Mouse (Mus musculus) CH12.LX (cell line): Measurements from ENCODE around the gene B3galnt2. TPM values are rescaled to one million over a fixed set of nuclear protein-coding genes. Genes with fewer than 3 reads are reported as not detected.

Experiments
- DNase-seq: peaks from one replicate; pipeline ENCODE4 v3.0.0-alpha.2; 2013; ENCODE audit errors: extremely low read depth
- H3K27ac ChIP-seq: 2 replicates; pipeline ENCODE4 v1.5.1; 2012; ENCODE audit warnings: low read depth, mild to moderate bottlenecking, control low read depth, moderate library complexity; ENCODE audit not compliant: insufficient read depth
- H3K27me3 ChIP-seq: replicated peaks from 2 replicates; pipeline ENCODE3; 2012; ENCODE audit warnings: inconsistent platforms
- H3K36me3 ChIP-seq, 2 experiments: replicated peaks in 1 of 2; 2 replicates each; pipeline versions ENCODE3 to v1.6.1; 2012; ENCODE audit warnings: inconsistent platforms in 1 of 2, low read length in 1 of 2, mild to moderate bottlenecking in 1 of 2, mixed read lengths in 1 of 2, moderate library complexity in 1 of 2; ENCODE audit not compliant: control insufficient read depth in 1 of 2, insufficient read depth in 1 of 2
- H3K4me1 ChIP-seq, 2 experiments: 2 replicates each; pipeline ENCODE4 v1.6.1; 2012; ENCODE audit warnings: inconsistent platforms in 1 of 2, moderate library complexity in 1 of 2; ENCODE audit not compliant: insufficient read depth in 2 of 2, control insufficient read depth in 1 of 2
- H3K4me2 ChIP-seq: 2 replicates; pipeline ENCODE4 v1.6.1; 2012; ENCODE audit warnings: low read depth, mild to moderate bottlenecking, control low read depth; ENCODE audit not compliant: poor library complexity, insufficient read depth, severe bottlenecking
- H3K4me3 ChIP-seq, 3 experiments: fragments of 150-350 bp in 1 of 3; sonication (generic) in 1 of 3; replicated peaks in 1 of 3; 2 replicates each; pipeline versions ENCODE3 to v1.5.1; 2011 to 2012; ENCODE audit warnings: low read depth in 2 of 3, low read length in 2 of 3, mild to moderate bottlenecking in 2 of 3, moderate library complexity in 2 of 3, control low read depth in 1 of 3, improper control_type of control experiment in 1 of 3, inconsistent platforms in 1 of 3, mixed read lengths in 1 of 3; ENCODE audit not compliant: poor library complexity in 1 of 3
- H3K79me2 ChIP-seq: replicated peaks from 2 replicates; pipeline ENCODE4 v1.6.1; 2012; ENCODE audit warnings: mild to moderate bottlenecking, moderate library complexity; ENCODE audit not compliant: control insufficient read depth, poor library complexity, insufficient read depth, severe bottlenecking; ENCODE audit errors: extremely low read depth
- H3K9ac ChIP-seq: 2 replicates; pipeline ENCODE4 v1.6.1; 2012; ENCODE audit warnings: low read depth, mild to moderate bottlenecking, control low read depth, moderate library complexity; ENCODE audit not compliant: insufficient read depth
- H3K9me3 ChIP-seq: replicated peaks from 2 replicates; pipeline ENCODE3; 2012; ENCODE audit warnings: low read length, inconsistent platforms, mixed read lengths
- BHLHE40 ChIP-seq: IDR thresholded peaks from 2 replicates; pipeline ENCODE4 v1.6.1; 2011; ENCODE audit warnings: mild to moderate bottlenecking, low read depth, low read length, improper control_type of control experiment
- CHD1 ChIP-seq: IDR thresholded peaks from 2 replicates; pipeline ENCODE4 v1.6.1; 2012; ENCODE audit warnings: low read depth, low read length, improper control_type of control experiment, inconsistent platforms
- CHD2 ChIP-seq: IDR thresholded peaks from 2 replicates; pipeline ENCODE4 v1.6.1; 2011; ENCODE audit warnings: low read length, improper control_type of control experiment
- ELF1 ChIP-seq: IDR thresholded peaks from 2 replicates; pipeline ENCODE4 v1.6.1; 2014; ENCODE audit warnings: low read depth, mild to moderate bottlenecking, inconsistent platforms, low read length, improper control_type of control experiment
- EP300 ChIP-seq: IDR thresholded peaks from 2 replicates; pipeline ENCODE4 v1.6.1; 2011; ENCODE audit warnings: low read length, improper control_type of control experiment
- GABPA ChIP-seq: IDR thresholded peaks from 2 replicates; pipeline ENCODE4 v1.6.1; 2012; ENCODE audit warnings: low read depth, low read length, improper control_type of control experiment, inconsistent platforms; ENCODE audit not compliant: insufficient replicate concordance
- HCFC1 ChIP-seq: IDR thresholded peaks from 2 replicates; pipeline ENCODE4 v1.6.1; 2012; ENCODE audit warnings: low read depth, mild to moderate bottlenecking, inconsistent platforms, low read length, improper control_type of control experiment
- MAFK ChIP-seq: IDR thresholded peaks from 2 replicates; pipeline ENCODE4 v1.6.1; 2011; ENCODE audit warnings: low read length, improper control_type of control experiment; ENCODE audit not compliant: insufficient replicate concordance
- MAX ChIP-seq: IDR thresholded peaks from 2 replicates; pipeline ENCODE4 v1.6.1; 2011; ENCODE audit warnings: low read length, improper control_type of control experiment
- MAZ ChIP-seq: IDR thresholded peaks from 2 replicates; pipeline ENCODE4 v1.6.1; 2012; ENCODE audit warnings: low read depth, mild to moderate bottlenecking, inconsistent platforms, low read length, improper control_type of control experiment, moderate library complexity
- MEF2A ChIP-seq: IDR thresholded peaks from 2 replicates; pipeline ENCODE4 v1.6.1; 2014; ENCODE audit warnings: low read depth, mild to moderate bottlenecking, inconsistent platforms, low read length, improper control_type of control experiment, borderline replicate concordance
- MXI1 ChIP-seq: IDR thresholded peaks from 2 replicates; pipeline ENCODE4 v1.6.1; 2011; ENCODE audit warnings: mild to moderate bottlenecking, low read depth, low read length, improper control_type of control experiment
- MYC ChIP-seq: IDR thresholded peaks from 2 replicates; pipeline ENCODE4 v1.6.1; 2011; ENCODE audit warnings: low read depth, mild to moderate bottlenecking, improper control_type of control experiment, low read length
- NRF1 ChIP-seq: IDR thresholded peaks from 2 replicates; pipeline ENCODE4 v1.6.1; 2014; ENCODE audit warnings: low read depth, mild to moderate bottlenecking, inconsistent platforms, low read length, improper control_type of control experiment, moderate library complexity
- PAX5 ChIP-seq: IDR thresholded peaks from 2 replicates; pipeline ENCODE4 v1.6.1; 2012; ENCODE audit warnings: low read length, inconsistent platforms, mixed read lengths
- POLR2A ChIP-seq: IDR thresholded peaks from 2 replicates; pipeline ENCODE4 v1.6.1; 2011; ENCODE audit warnings: low read depth, mild to moderate bottlenecking, improper control_type of control experiment, low read length
- RAD21 ChIP-seq: IDR thresholded peaks from 2 replicates; pipeline ENCODE4 v1.6.1; 2011; ENCODE audit warnings: low read depth, mild to moderate bottlenecking, low read length, improper control_type of control experiment, moderate library complexity
- RCOR1 ChIP-seq: conservative IDR thresholded peaks from 2 replicates; pipeline ENCODE4 v1.6.1; 2012; ENCODE audit warnings: low read depth, mild to moderate bottlenecking, inconsistent platforms, low read length, improper control_type of control experiment
- TBP ChIP-seq: conservative IDR thresholded peaks from 2 replicates; pipeline ENCODE4 v1.6.1; 2011; ENCODE audit warnings: low read depth, low read length, improper control_type of control experiment
- ZMIZ1 ChIP-seq: IDR thresholded peaks from 2 replicates; pipeline ENCODE4 v1.6.1; 2012; ENCODE audit warnings: low read depth, mild to moderate bottlenecking, inconsistent platforms, low read length, improper control_type of control experiment
- dilution Hi-C: fragments of 300-500 bp; cut with MboI; formaldehyde crosslinking; loops from 2 replicates; pipeline ENCODE4 v1.14.3; 2020; ENCODE audit warnings: low sequenced_read_pairs; ENCODE audit not compliant: extremely low pct_unique_long_range_greater_than_20kb, extremely low pct_ligation_motif_present
- in situ Hi-C: fragments of 300-500 bp; cut with MboI; formaldehyde crosslinking; loops from 3 replicates; pipeline ENCODE4 v1.14.3; 2019; ENCODE audit warnings: low sequenced_read_pairs, low pct_ligation_motif_present, low pct_unique_long_range_greater_than_20kb, mixed read lengths
- polyA plus RNA-seq: library from polyadenylated mRNA; unstranded; fragments of >175 nt; gene quantifications from 2 replicates; pipeline ENCODE4 v1.2.1, GENCODE M21; 2012; ENCODE audit warnings: low read depth; ENCODE audit not compliant: insufficient read length
- total RNA-seq, 2 experiments: library from RNA; depleted of rRNA; stranded (reverse); fragments of 300-350 nt in 1 of 2; fragments of >200 nt in 1 of 2; gene quantifications; 2 replicates each; pipeline ENCODE4 v1.2.3; 2012 to 2014

Gene B3galnt2
- total and polyA plus RNA-seq, 3 experiments = 34.1 to 49.3 (median 48.3) TPM

- in situ Hi-C loops = no loop called here
- no peaks in the 10 kb centered on the region; the same call in 1 of the 2 replicates for H3K79me2 ChIP-seq
- no peak overlapping the region for H3K27ac ChIP-seq
- H3K4me3 ChIP-seq = no peak overlapping the region
- dilution Hi-C loops = no loop called here
- no peak overlapping the region for H3K9ac ChIP-seq
- H3K27me3 ChIP-seq = no peaks in the 10 kb centered on the region
- TF ChIP-seq CHD2 (no peak), MYC (no peak), CHD1 (no peak), ELF1 (no peak), PAX5 (no peak), TBP (no peak)
- H3K36me3 ChIP-seq = peaks cover 52 to 85% of the 10 kb centered on the region in 2 experiments
- H3K9me3 ChIP-seq = no peaks in the 10 kb centered on the region
- H3K4me2 ChIP-seq = no peak overlapping the region
- DNase-seq = no peak
- H3K4me1 ChIP-seq = peaks cover 3 to 9% of the 10 kb centered on the region in 2 experiments; a peak in 2 of 4 replicates
Observed at GRCm38 (mm10) chr13:14011454-14011995, 57.3 kb downstream of the B3galnt2 start.

- TF ChIP-seq PAX5 (no peak), CHD1 (no peak), ZMIZ1 (no peak), EP300 (no peak), GABPA (no peak), NRF1 (no peak), MEF2A (no peak), HCFC1 (no peak), POLR2A (no peak), MYC (no peak), BHLHE40 (no peak), RCOR1 (no peak), MAX (no peak), RAD21 (no peak), MAFK (no peak), MAZ (no peak), MXI1 (no peak)
- in situ Hi-C loops = no loop called here
- H3K27me3 ChIP-seq = no peaks in the 10 kb centered on the region
Observed at GRCm38 (mm10) chr13:14014001-14014400, 59.7 kb downstream of the B3galnt2 start.

More at GRCm38 (mm10) chr13:14014001-14014400, 59.7 kb downstream of the B3galnt2 start:
- no peak overlapping the region for H3K4me3 ChIP-seq
- H3K9ac ChIP-seq = no peak overlapping the region
- H3K79me2 ChIP-seq = no peaks in the 10 kb centered on the region; the same call in 1 of the 2 replicates
- H3K9me3 ChIP-seq = no peaks in the 10 kb centered on the region
- no peak for DNase-seq
- peaks cover 56 to 86% of the 10 kb centered on the region in 2 experiments for H3K36me3 ChIP-seq
- H3K4me1 ChIP-seq = peaks cover 3 to 9% of the 10 kb centered on the region in 2 experiments; a peak in 2 of 4 replicates
- H3K27ac ChIP-seq = no peak overlapping the region
- dilution Hi-C loops = no loop called here
- no peak overlapping the region for H3K4me2 ChIP-seq
